Mouse (Mus musculus) CD8-positive naive resting alpha-beta T cell, adult 2 months (primary cell): ENCODE measurements around the gene Rbm6.

Experiments used
- DNase-seq, 2 experiments: peaks; one replicate each; pipeline ENCODE4 v3.0.0; 2022; ENCODE audit warnings: low read depth in 2 of 2, low spot score in 2 of 2

The Rbm6 gene

DNA sequence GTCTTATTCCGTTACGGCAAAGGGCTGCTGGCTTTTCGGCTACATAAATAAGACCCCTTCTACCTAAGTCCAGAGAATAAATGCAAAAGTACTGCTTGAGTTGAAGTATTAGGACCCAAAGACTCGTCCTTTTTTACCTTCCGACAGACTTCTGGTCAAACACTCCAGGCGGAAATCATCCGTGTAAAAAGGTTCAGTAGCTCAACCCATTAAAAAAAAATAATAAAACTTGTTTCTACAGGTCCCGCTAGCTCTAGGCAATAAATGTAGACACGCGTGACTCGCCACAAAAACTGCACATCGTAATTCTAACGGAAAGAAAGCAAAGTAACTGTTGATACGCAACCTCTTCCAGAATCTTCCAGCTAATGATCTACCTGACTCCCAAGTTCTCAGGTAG is at the start of gene Rbm6:
TSS of gene Rbm6 (minus strand) at position 101 of the 400 bp plus-strand sequence.
- DNase-seq = no peak

DNA sequence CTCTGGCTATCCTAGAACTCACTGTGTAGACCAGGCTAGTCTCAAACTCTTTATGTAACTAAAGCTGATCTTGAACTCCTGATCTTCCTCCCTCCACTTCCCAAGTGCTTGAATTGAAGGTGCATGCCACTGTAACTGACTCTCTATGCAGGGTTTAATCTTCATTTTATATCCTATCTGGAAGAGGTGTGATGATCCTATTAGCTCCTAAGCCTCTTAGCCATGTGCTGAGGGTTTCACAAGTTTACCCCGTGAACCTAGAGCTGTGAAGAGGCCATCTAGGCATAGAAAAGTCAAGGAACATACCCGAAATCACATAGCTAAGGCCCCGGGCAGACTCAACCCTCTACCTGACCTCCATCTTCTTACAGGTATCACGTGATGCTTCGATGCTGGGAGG is 46.4 kb upstream of the Rbm6 start:
- no peak for DNase-seq

DNA sequence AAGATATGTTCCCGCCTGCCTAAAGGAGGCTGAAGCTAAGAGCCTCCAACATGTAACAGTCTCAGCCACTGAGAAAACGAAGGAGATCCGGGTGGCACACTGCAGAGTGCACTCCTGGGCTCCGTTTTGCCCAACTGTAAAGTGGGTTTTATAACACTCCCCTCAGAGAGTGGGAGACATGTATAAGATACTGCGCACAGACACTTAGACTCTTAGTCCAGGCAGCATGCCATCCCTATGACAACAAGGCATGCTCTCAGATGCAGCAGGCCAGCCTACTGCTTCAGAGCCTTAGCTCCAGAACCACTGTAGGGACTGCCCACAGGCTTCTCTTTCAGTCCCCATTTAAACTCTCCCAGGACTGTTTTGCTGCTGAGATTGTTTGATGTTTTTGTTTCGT is 45.8 kb upstream of the Rbm6 start:
- no peak for DNase-seq

DNA sequence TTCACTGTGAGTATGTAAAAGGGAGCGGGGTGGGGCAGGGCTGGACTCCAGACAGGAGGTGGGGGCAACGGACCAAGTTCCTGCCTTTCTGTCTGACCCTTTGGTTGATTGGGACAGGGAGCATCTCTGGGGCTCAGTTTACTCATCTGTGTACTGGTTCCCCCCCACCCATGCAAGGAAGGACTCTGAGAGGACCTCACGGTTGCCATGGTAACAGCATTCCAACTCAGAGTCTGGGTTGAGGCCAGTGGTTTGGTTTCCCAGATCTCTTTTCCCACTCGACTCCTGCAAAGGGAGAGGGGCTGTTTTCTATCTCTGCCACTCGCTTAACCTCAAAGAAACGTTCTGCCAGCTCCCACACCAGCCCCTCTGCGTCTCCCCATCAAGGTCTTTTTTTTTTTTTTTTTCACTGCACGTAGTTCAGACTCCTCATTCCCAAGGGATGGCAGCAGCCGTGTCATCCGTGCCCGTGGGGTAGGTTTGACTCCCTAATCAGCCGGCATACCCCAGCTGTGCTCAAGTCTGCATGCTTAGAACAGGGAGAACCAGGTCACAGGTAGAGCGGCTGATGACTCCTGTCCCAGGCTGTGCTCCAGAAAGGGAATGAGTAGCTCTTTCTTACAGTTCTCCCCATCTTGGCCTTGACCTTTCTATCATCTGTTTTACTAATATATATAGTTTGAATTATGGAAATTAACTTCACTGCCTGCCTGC is 45.0 kb upstream of the Rbm6 start:
- no peak for DNase-seq

DNA sequence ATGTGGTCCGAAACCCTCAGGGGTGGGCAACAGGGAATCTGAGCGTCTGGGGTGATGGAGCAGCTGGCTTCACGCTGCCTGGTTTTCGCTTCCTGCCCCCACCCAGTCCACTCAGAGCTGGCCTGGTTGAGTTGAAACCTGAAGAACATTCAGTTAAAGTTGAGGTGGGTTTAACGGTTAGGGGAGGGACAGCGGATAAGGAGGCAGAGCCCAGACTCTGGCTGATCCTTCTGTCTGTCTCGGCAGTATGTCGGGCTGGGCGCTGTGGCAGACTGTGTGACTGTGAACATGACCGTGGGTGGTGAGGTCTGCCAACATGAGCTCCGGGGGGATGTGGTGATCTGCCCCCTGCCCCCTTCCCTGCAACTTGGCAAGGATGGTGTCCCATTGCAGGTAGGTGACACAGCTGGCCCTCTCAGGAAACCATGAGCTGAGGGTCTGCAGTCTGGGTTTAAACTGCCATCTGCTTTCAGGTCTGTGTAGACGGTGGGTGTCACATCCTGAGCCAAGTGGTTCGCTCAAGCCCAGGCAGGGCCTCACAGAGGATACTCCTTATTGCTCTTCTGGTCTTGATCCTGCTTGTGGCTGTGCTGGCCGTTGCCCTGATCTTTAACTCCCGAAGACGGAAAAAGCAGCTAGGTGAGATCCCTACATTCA is 41.9 kb upstream of the Rbm6 start:
- no peak for DNase-seq

DNA sequence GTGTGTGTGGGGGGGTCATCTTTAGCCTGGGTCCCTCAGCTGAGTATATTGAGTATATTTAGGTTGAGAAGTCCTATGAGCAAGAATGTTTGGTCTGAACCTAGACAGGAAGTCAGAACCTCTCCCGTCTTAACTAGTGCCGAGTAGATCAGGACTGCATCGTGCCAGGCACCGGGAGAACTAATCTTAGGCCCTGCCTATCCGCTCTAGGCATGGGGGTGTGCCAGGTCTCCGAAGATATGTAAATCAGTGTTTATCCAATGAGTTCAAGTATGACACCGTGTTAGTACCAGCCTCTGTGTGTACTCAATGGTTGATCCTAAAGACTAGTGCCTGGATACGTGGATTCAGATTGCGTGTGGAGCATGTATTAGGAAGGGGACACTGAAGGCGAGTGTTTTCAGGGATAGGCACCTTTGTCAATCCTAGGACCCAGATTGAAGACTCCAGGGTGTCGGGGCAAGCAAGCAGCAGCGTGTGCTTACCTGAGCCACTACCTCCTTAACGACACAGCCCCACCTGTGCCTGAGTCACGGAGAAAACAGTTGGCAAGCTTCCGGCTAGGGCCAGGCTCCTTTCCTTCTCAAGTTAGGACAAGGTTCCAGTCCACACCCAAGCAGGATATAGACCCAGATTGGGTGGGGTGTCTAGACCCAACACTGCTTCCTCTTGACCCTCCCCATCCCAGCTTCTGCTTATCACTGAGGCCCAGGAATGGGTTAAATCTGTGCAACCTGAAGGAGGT is 37.2 kb upstream of the Rbm6 start:
- no peak for DNase-seq

DNA sequence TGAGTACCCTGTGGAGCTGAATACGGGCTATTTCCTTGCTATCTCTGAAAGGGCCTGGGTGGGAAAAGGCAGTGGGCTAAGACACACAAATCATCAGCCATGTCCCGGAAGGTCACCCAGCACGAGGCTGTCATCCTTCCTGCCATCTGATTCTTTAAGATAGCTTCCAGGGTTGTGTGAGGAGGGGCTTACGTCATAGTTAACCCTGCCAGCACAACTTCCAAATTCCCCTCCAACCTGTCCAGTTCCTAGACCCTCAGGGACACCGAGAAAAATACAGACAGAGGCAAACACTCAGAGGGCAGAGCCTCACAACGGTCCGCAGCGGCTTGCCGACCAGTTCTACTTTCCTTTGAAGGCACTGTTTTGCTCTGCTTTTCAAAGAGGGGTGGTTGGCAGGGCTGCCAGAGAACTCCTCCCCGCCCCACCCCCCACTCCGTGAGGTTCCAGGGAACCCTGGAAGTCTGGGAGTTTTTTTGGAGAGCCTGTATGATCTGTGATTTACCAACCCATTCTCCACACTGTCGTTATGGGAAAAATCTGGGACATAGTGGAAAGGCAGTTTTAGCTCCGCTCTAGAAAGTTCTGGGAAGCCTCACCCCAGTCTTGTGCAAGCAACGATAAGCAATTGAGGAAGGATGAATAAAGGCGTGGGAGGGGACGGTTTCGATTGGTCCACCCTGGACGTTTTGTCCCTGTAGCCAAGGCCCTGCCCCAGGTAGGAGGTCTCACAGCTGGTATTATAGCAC is 35.5 kb upstream of the Rbm6 start:
- no peak for DNase-seq

DNA sequence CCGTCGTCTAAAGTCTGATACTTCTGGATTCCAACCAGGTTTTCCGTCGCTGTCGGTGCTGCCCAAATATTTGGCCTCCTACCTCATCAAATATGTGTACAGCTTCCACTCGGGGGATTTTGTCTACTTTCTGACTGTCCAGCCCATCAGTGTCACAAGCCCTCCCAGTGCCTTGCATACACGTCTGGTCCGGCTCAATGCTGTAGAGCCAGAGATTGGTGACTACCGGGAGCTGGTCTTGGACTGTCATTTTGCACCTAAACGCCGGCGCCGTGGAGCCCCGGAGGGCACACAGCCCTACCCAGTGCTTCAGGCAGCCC is 34.7 kb upstream of the Rbm6 start:
- DNase-seq = no peak

DNA sequence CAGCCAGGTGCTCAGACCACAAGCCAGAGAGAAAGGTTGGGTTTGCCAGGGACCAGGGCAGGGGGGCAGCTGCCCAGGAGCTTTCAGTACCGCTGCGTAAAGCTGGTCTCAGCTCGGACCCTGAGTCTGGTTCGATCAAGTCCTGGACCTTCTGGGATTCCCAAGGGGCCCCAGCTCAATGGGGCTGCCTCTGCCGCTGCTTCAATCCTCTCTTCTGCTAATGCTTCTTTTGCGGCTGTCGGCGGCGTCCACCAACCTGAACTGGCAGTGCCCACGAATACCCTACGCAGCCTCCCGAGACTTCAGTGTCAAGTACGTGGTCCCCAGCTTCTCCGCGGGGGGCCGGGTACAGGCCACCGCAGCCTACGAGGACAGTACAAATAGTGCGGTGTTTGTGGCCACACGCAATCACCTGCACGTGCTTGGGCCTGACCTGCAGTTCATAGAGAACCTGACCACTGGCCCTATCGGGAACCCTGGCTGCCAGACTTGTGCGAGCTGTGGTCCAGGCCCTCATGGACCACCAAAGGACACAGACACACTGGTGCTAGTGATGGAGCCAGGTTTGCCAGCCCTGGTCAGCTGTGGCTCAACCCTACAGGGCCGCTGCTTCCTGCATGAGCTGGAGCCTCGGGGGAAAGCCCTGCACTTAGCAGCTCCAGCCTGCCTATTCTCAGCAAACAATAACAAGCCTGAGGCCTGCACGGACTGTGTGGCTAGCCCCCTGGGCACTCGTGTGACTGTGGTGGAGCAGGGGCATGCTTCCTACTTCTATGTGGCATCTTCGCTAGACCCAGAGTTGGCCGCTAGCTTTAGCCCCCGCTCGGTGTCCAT is 34.1 kb upstream of the Rbm6 start:
- DNase-seq = no peak

DNA sequence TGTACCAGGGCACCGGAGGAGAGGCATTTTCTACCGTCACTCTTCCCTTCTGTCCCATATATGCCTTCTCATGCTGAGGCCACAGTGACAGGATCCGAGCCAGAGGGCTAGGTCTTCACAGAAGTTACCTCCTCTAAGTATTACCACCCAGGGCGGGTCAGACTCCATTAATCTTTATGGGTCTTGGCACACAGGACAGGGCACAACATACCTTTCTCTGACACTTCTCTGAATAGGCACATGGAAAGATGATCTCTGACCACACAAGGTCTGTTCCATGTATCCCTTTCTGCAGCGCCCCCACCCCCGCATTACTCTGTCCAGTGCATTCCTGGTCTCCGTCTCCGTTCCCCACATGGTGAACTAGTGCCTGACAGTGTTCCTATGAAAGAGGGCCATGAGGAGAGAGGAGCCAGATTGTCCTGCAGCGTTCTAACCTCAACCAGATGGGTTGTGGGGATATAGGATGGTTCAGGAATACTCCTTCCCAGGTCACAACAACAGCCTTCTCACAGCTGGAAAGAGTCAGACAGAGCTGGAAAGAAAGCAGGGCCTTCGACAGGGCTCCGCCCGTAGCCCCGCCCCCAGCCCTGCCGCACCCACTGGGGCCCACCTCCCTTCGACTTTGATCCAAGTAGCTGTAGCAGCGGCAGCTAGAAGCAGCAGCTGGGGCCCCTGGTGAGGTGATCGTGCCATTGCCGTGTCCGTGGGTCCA is 33.4 kb upstream of the Rbm6 start, which contains the start of gene Mst1r:
TSS of gene Mst1r (plus strand) at position 622 of the 715 bp plus-strand sequence.
- DNase-seq = no peak

DNA sequence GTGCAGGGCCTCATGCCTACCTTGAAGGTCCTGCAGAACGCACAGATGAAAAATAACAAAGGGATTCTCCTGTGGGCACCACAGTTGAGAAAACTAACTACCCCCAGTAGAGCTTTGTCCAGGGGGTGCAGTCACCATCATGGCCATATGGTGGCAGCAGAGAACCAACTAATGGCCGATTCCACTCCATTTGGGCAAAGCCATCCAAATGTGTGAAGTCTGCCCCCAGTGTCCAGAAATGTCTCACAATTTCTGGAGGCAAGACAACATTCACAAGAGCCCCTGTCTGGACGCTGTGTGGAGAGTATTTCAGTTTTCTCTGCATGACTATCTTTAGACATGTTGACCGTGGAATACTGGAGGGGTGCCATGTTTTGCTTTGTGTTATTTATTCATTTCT is 31.7 kb upstream of the Rbm6 start:
- DNase-seq = peak; percentile 79 to 91

DNA sequence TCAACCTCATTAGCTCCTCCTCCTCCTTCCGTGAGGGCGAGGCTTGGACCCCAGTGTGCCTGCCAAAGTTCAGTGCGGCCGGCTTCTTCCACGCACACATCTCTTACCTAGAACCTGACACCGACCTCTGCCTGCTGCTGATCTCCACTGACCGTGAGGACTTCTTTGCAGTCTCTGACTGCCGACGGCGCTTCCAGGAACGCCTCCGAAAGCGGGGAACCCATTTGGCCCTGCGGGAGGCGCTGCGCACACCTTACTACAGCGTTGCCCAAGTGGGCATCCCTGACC is 28.5 kb upstream of the Rbm6 start:
- DNase-seq = no peak

DNA sequence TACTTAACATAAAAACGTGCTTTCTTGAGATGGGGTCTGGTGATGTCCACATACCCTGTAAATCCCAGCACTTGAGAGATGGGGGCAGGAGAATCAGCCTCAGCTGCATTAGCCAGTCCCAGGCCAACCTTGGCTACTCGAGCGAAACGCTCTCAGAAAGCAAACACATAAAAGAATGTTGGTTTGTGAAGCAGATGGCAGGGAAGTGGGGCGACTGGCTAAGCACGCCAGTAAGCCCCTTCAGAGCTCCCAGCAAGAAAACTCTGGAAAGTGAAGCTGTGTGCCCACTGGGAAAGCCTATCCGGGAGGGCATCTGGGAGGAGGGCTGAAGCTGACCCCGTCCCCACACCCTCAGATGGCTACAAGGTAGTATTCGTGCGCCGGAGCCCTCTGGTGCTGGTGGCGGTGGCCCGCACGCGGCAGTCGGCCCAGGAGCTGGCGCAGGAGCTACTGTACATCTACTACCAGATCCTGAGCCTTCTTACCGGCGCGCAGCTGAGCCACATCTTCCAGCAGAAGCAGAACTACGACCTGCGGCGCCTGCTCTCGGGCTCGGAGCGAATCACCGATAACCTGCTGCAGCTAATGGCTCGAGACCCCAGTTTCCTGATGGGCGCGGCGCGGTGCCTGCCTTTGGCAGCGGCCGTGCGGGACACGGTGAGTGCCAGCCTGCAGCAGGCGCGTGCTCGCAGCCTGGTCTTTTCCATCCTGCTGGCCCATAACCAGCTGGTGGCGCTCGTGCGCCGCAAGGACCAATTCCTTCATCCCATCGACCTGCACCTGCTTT is 28.0 kb upstream of the Rbm6 start:
- DNase-seq = peak in 1 of 2 experiments; percentile 6

DNA sequence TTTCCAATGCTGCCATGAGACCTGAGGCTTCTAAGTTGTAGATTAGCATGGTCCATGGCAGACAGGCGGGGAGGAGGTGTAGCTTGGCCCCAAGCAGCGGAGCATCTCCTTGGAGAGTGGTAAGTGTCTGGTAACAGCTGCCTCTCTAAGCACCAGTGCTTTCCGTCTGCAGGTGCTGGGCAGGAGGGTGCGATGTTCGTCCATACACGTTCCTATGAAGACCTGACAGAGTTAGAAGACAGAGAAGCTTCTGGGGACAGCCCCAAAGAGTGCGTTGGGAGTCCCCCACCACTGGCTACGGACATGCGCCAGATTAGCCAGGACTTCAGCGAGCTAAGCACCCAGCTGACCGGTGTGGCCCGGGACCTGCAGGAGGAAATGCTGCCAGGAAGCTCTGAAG is 26.8 kb upstream of the Rbm6 start:
- no peak for DNase-seq

DNA sequence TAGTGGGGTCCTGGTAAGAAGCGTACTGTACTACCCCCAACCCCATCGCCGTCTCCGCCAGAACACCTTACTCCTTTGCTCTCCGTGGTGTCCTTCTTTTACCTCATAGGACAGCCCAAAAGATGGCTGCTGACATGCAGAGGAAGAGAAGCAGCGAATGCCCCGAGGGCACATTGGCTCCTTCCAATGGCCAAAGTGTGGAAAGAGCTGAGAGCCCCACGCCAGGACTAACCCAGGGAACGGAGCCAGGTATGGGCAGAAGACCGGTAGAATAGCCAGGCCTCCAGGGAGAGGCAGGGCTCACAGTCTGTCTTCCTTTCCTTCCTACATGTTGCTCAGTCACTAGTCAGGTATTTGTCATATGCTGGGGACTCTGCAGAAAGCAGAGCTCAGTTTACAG is 25.5 kb upstream of the Rbm6 start:
- DNase-seq = no peak

DNA sequence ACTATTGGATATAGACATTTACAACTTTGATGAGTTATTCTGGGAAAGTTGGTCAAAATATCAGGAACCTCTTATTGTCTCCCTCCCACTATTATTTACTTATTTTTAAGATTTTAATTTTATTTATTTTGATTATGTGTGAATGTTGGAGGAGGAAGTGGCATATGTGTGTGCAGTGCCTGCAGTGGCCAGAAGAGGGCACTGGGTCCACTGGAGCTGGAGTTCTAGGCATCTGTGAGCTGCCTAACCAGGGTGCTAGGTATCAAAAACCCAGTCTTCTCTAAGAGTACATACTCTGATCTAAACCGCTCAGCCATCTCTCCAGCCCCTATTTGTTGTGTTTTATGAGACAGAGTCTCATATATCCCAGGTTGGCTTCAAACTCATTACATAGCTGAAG is 18.0 kb upstream of the Rbm6 start:
- DNase-seq = peak; percentile 18 to 40

DNA sequence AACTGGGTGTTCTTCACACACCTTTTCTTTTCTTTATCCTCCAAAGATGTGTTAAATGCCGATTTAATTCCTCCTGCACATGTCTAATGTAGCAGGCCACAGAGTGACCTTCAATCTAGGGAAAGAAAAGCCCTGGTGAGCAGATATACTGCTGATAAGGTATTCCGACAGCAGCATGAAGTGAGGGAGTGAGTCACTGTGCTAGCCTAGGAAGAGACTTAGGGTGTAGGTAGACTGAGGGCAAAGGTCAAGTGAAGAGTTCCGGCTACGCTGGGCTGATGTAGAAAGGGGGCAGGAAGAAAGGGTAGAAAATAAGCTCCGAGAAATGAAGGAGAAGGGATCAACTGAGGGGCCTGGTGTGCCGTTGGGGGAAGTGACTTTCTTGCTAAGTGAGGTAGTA is 17.2 kb upstream of the Rbm6 start:
- no peak for DNase-seq

DNA sequence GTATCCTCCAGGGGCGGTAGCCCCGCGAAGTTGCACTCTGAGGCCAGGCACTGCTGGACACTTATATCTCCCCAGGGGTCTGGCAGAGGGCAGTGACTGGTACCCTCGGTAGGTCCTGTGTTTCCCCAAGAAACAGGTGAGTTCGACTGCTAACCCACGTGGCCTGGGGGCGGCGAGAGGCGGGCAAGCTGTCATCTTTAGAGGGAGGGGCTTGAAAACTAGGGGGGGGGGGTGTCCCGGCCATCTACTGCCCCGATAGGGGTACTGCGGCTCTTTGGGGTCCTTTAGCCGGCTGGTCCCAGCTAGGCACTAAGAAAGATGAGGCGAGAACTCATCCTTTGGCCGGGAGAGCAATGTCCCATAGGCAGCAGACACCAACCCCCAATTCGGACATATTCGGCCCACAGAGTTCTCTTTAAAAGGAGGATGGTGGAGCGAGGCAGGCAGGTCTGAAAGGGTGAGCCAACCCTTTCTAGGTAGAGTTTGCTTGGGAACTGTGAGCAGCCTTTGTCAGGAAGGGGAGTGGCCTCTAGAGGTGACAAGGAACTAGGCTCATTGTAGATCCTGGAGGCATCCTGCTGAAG is 15.3 kb upstream of the Rbm6 start:
- DNase-seq = peak in 1 of 2 experiments; percentile 27

DNA sequence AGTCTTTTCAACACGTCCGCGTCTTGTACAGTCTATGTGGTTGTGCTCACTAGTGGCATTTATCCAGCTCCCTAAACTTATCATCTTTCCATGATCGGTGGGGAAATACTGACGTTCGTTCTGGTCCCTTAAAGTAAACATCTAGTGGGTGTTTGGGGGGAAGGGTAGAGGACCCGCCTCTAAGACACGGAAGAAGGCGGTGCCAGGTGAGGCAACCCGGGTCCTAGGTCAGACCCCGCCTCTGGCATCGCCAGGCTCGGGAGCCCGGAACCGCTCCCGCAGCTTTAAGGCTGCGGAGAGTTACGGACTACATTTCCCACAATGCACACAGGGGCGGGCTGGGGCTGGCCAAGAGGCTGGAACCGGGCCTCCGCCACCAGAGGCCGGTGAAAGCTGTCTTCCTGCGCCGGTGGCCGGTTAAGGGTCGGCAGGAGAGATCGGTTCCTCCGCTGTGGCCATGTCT is 14.8 kb upstream of the Rbm6 start, which contains the start of gene Mon1a:
TSS of gene Mon1a (plus strand) at position 348 of the 463 bp plus-strand sequence.
- DNase-seq = peak; percentile 79 to 82
